Mouse (Mus musculus): ENCODE measurements around the gene Msantd4. TPM values are rescaled to one million over a fixed set of nuclear protein-coding genes. Genes with fewer than 3 reads are reported as not detected.
"Not testable (repeated sequence)": the region's sequence is repeated elsewhere in the genome, so short reads cannot be mapped to it uniquely, and the experiment has no call there.

Gene Msantd4
- total RNA-seq (2021): 10 to 100 TPM; 39.2 to 42.8 TPM
- long read RNA-seq, experiment 1, transcript Msantd4-202 (3 exons, 2,800 nt): major isoform, 27 of 34 reads
- long read RNA-seq, experiment 1, partial matches to known transcripts: 5 of 34 reads
- long read RNA-seq, experiment 1, other reads (novel, unspliced or antisense): 0 of 34 reads
- long read RNA-seq, experiment 2, transcript Msantd4-202 (3 exons, 2,800 nt): major isoform, 13 of 16 reads
- long read RNA-seq, experiment 2, partial matches to known transcripts: 0 of 16 reads
- long read RNA-seq, experiment 2, other reads (novel, unspliced or antisense): 0 of 16 reads

DNA sequence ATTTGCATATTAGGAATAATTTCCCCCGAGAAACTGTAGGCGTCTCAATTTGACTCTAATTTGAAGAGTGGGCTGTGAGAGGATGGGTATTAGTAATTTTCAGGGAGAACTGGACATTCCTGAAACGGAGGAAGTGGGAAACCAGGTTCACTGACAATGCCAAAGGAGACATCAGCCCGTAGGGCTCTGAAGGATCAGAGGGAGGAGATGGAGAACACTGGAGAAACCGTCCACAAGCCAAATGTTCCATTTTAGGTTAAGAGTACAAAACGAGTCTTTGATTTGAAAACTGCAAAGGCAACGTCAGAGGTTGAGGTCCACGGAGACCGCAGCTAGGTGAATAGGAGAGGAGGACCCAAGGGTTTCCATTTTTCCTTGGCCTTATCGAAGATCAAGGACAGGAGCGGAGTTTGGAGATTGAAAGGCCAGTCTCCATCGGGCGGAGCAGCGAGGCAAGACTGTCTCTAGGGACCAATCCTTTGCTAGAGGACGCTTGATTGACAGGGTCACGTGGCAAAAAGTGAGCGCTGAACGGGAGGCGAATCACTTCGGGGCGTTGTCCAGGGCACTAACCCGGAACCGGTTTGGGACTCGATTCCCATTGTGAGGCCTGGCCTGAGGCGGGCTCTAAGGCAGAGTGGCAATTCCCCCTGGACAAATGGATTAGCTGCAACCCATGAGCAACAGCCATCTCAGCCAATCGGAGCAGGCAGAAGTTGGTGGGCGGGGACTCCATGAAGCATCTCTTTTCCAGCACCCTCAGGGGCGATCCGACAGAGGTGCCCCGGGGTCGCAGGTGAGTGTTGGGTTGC, at the start of gene Msantd4:
TSS of gene Msantd4 (plus strand) at position 735 of the 812 bp plus-strand sequence.
- DNase-seq: peak; percentile 97 to 98

DNA sequence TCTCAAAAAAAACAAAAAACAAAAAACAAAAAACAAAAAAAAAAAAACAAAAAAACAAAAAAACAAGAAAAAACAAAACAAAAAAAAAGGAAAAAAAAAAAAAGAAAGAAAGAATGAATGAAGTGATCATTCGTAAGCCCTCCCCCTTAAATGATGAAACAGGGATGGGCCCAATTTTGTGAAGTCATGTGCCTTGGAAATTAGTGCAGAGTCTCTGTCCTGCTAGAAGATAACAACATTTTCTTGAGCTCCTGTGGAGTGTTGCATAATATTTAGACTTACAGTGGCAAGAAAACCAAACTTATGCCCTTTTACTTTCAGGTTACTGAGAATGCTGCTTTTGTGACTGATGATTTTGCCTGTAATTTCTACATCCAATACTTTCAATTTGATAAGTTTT, 23.2 kb upstream of the Msantd4 start:
- DNase-seq: no peak

DNA sequence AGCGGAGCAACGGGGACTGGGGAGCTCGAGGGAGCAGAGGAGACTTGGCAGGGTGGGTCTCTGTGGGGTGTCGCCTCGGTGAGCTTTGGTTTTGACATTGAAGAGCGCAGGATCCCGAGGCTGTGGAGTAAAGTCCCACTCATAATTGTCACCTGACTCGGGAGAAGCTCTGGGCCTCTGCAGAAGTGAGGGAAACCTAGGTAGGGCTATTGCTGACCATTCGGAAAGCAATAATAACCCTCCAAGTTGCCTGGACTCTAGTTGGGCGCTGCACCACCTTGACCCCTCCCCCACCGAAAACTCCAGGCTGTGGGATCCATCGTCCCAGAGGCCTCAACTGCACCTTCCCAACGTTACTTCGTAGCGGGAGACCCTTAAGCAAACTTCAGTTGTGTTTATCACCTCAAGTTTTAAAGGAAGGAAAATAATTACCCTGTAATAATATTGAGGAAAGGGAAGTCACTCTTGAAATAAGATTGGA, 318 bp downstream of the Msantd4 start:
- peak; percentile 33 to 50 for DNase-seq

DNA sequence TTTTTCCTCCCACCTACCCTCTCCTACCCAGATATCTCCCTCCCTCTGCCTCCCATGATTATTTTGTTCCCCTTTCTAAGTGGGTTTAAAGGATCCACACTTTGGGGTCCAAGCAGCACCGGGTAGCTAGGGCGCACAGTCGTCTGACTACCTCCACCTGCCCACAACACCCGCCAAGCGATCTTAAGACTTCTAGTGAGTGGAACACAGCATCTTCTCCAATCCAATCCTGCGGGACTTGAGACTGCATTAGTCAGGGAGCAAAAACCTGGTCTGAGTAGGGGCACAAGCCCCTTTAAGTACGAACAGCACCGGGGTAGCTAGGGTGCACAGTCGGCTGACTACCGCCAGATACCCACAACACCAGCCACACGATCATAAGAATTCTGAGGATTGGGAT, 24.4 kb downstream of the Msantd4 start:
- not testable (repeated sequence) for DNase-seq

Small RNAs within 50 kb of the gene (microRNA-seq; reads per million reads assigned to microRNA genes)
- gene Gm23992: not detected

Other genes with a start within 250 kb of the Msantd4 start
- 10 to 100 TPM; 26.4 to 27.5 TPM for gene Aasdhppt, start 67.1 kb upstream of the Msantd4 start, total RNA-seq (2021)
- gene Kbtbd3, start 66.7 kb upstream of the Msantd4 start, total RNA-seq (2021): 1 to 10 TPM; 2.9 to 3.7 TPM

Measured in adrenal gland, postnatal 36 days (tissue).